Mouse (Mus musculus) adrenal gland, postnatal 14 days (tissue): Measurements from ENCODE around the gene Apba3. TPM values are rescaled to one million over a fixed set of nuclear protein-coding genes. Genes with fewer than 3 reads are reported as not detected.
A peak's percentile ranks its signal among the peaks of the same experiment; 100 is the strongest.

Experiments used
- DNase-seq: peaks from one replicate; pipeline ENCODE4 v3.0.0; 2021; ENCODE audit warnings: mixed read lengths
- microRNA-seq, 2 experiments: library from miRNA; unstranded; fragments of <30 nt; microRNA quantifications; one replicate each; pipeline ENCODE4 v1.2.0; 2021
- total RNA-seq: library from RNA; stranded (reverse); gene quantifications from 2 replicates; pipeline ENCODE4 v1.2.3, GENCODE M21; 2021

Apba3 gene
- total RNA-seq, 1 experiment from 2014 or later: 100 TPM

DNA sequence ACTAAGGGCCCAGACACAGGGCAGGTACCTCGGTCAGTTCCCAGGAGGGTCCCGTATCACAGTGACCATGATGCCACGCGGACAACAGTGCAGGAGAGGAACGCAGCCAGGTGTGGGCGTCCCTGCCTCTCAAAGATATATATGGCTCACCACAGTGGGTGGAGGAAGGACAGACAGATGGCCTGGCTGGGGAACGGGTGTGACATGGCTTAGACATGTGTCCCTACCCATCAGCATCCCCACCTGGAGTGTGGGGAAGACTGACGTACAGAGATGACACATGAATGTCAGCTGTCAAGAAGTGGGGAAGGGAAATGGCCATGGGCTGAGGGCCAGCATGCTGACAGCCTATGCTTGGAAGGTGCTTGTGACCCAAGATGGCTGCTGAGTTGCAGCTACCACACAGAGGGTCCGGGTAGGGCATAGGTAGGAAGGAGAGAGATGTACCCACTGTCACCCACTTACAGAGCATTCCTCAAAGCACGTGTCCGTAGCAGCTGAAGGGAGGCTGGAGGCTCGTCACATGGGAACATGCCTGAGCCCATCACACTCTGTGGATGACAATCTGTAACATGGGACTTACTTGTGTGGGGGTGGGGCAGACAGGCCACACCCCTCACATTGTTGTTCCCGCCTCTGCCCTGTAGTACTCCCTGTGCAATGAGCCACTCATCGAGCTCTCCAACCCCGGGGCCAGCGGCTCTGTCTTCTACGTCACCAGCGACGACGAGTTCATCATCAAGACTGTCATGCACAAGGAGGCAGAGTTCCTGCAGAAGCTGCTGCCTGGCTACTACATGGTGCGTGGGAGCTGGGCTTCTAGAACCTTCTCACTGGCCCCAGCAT is 40.3 kb downstream of the Apba3 start:
- DNase-seq: no peak

DNA sequence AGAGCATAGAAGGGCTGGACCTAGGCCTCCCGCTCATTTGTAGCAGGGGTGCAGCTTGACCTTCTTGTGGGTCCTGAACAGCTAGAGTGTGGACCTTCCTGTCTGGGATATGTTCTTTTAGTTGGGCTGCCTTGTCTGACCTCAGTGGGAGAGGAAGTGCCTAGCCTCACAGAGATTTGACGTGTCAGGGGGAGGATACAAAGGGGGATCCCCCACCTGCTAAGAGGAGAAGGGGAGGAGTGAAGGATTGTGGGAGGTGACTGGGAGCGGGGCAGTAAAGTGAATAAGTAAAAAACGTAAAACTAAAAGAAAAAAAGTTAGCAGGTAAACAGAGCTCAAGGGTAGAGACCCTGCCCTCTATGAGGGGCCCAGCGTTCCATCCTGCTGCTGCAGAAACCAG is 42.8 kb downstream of the Apba3 start:
- no peak for DNase-seq

GRCm38 (mm10) chr10:81313581-81313980 is 46.8 kb downstream of the Apba3 start:
- no peak for DNase-seq

GRCm38 (mm10) chr10:81314201-81314600 is 47.4 kb downstream of the Apba3 start:
- no peak for DNase-seq

DNA sequence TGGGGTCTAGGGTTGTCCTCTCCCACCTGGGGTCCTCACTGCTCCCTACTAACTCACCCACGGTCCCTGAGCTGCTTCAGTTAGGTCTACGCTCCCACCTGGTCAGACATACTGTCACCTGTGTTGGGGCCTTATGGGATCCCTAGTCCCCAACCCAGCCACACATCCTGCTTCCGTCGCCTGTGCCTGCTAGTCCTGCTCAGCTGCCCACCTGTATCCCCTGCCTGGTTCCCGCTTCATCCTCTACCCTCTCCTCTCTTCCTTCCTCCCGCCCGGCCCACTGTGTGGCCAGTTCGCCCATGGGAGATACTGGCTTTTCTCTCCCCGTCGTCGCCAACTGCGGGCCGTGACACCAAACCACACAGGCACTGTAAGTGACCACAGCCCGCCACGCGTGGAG is 48.8 kb downstream of the Apba3 start:
- DNase-seq: no peak

GRCm38 (mm10) chr10:81316338-81317060 is 49.7 kb downstream of the Apba3 start:
- peak; percentile 70 for DNase-seq

DNA sequence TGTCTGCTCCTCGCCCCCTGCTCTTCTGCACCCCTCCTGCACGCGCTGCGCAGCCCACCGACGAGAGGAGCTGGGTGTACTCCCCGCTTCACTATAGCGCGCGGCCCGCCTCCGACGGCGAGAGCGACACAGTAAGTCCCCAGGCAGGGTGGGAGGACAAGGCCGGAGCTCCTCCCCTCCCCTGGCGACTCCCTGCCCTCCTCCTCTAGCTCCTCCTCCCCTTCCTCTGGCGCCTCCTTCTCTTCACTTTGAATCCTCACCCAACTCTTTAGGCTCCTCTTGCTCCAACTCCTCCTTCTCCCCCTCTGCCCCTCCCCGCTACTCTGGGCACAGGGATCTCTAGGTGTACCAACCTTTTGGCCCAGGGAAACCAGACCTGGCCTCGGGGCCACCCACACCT is 50.5 kb downstream of the Apba3 start:
- peak; percentile 91 for DNase-seq

DNA sequence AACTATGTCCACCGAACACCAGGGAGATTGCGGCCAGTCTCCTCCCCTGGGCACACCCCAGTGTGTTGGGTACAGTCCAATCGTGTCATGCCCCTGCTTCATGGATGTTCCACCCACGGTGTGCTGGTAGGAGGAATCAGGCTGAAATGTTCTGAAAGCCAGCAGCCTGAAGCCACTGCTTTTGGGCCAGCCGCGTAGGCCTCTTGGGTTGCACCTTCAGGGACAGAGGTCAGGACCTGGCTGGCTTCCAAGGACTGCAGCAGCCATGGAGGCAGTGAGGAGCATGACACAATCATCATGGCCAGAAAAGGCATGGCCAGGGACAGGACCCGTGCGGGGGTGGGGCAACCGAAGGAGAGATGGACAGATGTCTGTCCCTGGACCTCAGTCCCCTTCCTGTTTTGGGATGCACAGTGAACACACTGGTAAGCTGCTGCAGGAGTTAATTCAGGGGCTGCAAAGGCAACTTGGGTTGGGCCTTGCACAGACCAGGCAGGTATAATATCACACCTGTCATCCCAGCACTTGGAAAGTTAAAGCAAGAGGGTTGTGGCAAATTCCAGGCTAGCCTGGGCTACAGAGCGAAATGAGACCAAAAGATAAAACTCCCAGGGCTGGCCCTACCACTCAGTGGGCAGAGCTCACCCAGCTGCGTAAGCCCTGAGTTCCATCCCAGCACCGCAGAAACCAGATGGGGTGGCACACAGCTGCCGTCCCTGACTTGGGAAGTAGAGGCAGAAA is 52.0 kb downstream of the Apba3 start:
- DNase-seq: peak; percentile 87

- peak; percentile 66 for DNase-seq
Measured at GRCm38 (mm10) chr10:81319330-81319699, 52.6 kb downstream of the Apba3 start.

- DNase-seq: peak; percentile 57
Measured at GRCm38 (mm10) chr10:81319741-81320549, 53.2 kb downstream of the Apba3 start.

DNA sequence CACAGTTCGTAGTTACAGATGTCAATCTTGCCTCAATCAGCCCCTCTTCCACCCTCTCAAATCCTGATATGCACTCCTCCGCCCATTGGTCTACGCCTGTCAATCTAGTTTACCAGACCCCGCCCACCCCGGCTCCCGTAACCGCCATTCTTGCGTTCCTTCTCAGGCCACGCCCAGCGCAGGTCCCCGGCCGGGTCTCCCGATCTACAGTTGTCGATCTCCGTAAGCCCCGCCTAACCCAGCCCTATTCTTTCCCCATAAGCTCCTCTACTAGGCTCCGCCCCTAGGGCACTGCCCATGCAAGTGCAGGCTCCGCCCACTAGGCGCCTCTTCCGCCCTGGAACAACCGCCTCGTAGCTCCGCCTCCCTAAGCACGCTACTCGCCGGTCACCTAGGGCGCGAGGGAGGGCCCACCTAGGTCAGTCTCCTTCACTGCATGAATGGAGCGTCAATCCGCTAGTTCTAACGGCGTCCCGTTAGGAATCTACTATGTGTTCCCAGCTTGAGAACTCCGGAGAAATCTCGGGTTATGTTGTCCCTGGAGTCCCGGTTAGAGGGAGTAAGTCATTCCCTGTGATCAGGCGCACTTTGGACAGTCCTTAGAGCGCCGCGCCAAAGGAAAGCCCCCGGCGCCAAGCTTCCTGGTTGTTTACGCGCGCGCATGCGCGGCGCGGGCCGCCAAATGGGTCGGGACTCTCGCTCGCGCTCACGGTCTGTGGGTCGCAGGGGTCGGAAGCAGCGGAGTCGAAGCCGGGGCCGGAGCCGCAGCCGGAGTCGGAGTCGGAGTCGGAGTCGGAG is 54.0 kb downstream of the Apba3 start, which contains the start of gene Cactin:
Cactin (plus strand) TSS at position 554 of the 798 bp plus-strand sequence.
- DNase-seq: peak; percentile 100

DNA sequence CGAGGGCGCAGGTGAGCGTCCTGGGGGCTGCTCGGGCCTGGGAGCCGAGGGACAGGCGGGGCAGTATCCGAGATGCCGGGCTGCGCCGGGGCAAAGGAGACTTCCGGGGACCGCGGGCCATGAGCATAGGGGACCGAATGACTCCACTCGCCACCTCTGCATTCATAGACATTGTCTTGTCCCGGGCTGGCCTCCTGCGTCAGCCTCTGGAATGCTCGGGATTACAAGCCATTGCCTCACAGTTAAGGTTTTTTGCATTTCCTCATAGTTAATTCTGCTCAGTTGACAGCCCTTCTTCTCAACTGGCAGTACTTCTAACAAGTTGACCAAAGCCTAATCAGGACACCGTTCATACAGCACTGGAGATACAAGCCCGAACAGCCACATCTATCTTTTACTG is 54.7 kb downstream of the Apba3 start:
- no peak for DNase-seq

DNA sequence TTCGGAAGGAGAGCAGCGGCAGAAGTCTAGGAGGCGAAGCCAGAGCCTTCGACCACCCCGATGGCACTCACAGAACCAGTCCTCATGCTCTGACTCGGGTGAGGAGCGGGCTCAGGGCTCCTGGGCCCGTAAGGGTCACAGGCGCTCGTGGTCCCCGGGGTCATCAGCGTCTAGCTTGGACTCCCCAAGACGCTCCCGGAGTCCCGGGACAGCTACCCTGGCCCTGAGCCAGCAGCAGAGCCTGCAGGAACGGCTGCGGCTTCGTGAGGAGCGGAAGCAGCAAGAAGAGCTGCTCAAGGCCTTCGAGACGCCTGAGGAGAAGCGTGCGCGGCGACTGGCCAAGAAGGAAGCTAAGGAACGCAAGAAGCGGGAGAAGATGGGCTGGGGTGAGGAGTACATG is 55.7 kb downstream of the Apba3 start:
- DNase-seq: no peak

Small RNA genes within 50 kb of the gene (microRNA-seq; reads per million reads assigned to microRNA genes)
- gene Mir3057: 6.1 to 8.5 reads per million in 2 experiments

Other genes with a start within 250 kb of the Apba3 start
- 2.1 and 2.3 TPM in 2 replicates for gene Diras1, start 241.3 kb upstream of the Apba3 start, total RNA-seq
- 30.3 and 30.5 TPM in 2 replicates for gene Slc39a3, start 229.5 kb upstream of the Apba3 start, total RNA-seq
- gene Sgta, start 206.8 kb upstream of the Apba3 start, total RNA-seq: 212 and 215 TPM in 2 replicates
- gene Thop1, start 196.9 kb upstream of the Apba3 start, total RNA-seq: 56.0 and 60.6 TPM in 2 replicates
- 2.5 and 26.5 TPM in 2 replicates for gene Creb3l3, start 168.1 kb upstream of the Apba3 start, total RNA-seq
- 161 and 163 TPM in 2 replicates for gene Map2k2, start 161.0 kb upstream of the Apba3 start, total RNA-seq
- gene Zbtb7a, start 131.7 kb upstream of the Apba3 start, total RNA-seq: 66.9 and 73.8 TPM in 2 replicates
- gene Pias4, start 99.0 kb upstream of the Apba3 start, total RNA-seq: 27.3 and 28.3 TPM in 2 replicates
- 1,390 and 1,511 TPM in 2 replicates for gene Eef2, start 90.3 kb upstream of the Apba3 start, total RNA-seq
- gene Dapk3, start 84.0 kb upstream of the Apba3 start, total RNA-seq: 58.3 and 62.2 TPM in 2 replicates
- not detected in 2 replicates for gene 4930442H23Rik, start 83.1 kb upstream of the Apba3 start, total RNA-seq
- gene Nmrk2, start 64.9 kb upstream of the Apba3 start, total RNA-seq: not detected in 2 replicates
- 2.1 and 3.5 TPM in 2 replicates for gene Atcay, start 36.1 kb upstream of the Apba3 start, total RNA-seq
- gene Zfr2, start 33.8 kb upstream of the Apba3 start, total RNA-seq: 11.0 and 12.5 TPM in 2 replicates
- gene Matk, start 14.0 kb upstream of the Apba3 start, total RNA-seq: 2.1 and 2.9 TPM in 2 replicates
- 108 and 113 TPM in 2 replicates for gene Mrpl54, start within 50 bp of the Apba3 start, total RNA-seq
- gene Tjp3, start 24.6 kb downstream of the Apba3 start, total RNA-seq: 0.90 and 1.6 TPM in 2 replicates
- gene Pip5k1c, start 26.0 kb downstream of the Apba3 start, total RNA-seq: 38.7 and 46.9 TPM in 2 replicates
- gene Cactin, start 54.1 kb downstream of the Apba3 start, total RNA-seq: 33.1 and 40.7 TPM in 2 replicates
- gene Tbxa2r, start 61.8 kb downstream of the Apba3 start, total RNA-seq: 38.6 and 47.0 TPM in 2 replicates
- 4.6 and 5.1 TPM in 2 replicates for gene Gipc3, start 76.3 kb downstream of the Apba3 start, total RNA-seq
- 83.0 and 90.1 TPM in 2 replicates for gene Hmg20b, start 83.5 kb downstream of the Apba3 start, total RNA-seq
- 15.2 and 16.3 TPM in 2 replicates for gene Mfsd12, start 90.5 kb downstream of the Apba3 start, total RNA-seq
- gene 4930404N11Rik, start 98.9 kb downstream of the Apba3 start, total RNA-seq: 2.0 and 2.1 TPM in 2 replicates
- 40.5 and 43.3 TPM in 2 replicates for gene Fzr1, start 111.6 kb downstream of the Apba3 start, total RNA-seq
- gene Dohh, start 117.5 kb downstream of the Apba3 start, total RNA-seq: 52.6 and 55.6 TPM in 2 replicates
- 0.48 and 1.6 TPM in 2 replicates for gene Gm48551, start 117.5 kb downstream of the Apba3 start, total RNA-seq
- 0.64 and 2.1 TPM in 2 replicates for gene Gm48552, start 122.0 kb downstream of the Apba3 start, total RNA-seq
- gene Smim24, start 126.1 kb downstream of the Apba3 start, total RNA-seq: 0.94 and 1.9 TPM in 2 replicates
- 90.1 and 104 TPM in 2 replicates for gene Nfic, start 188.7 kb downstream of the Apba3 start, total RNA-seq
- gene Celf5, start 215.7 kb downstream of the Apba3 start, total RNA-seq: 0.48 and 0.98 TPM in 2 replicates
- gene Ncln, start 229.4 kb downstream of the Apba3 start, total RNA-seq: 102 and 107 TPM in 2 replicates
- gene S1pr4, start 233.2 kb downstream of the Apba3 start, total RNA-seq: 2.3 and 7.4 TPM in 2 replicates